Mouse (Mus musculus) CH12.LX (cell line): ENCODE measurements at regions not wholly inside any gene's neighbourhood (a gene's known extent, or its start where the extent isn't known, plus 50 kb on each side); places are given as distances from the start of the nearest gene placed in this dataset.

ENCODE experiments used
- DNase-seq: peaks from one replicate; pipeline ENCODE4 v3.0.0-alpha.2; 2013; ENCODE audit errors: extremely low read depth
- H3K27ac ChIP-seq: 2 replicates; pipeline ENCODE4 v1.5.1; 2012; ENCODE audit warnings: low read depth, mild to moderate bottlenecking, control low read depth, moderate library complexity; ENCODE audit not compliant: insufficient read depth
- H3K27me3 ChIP-seq: replicated peaks from 2 replicates; pipeline ENCODE3; 2012; ENCODE audit warnings: inconsistent platforms
- H3K36me3 ChIP-seq, 2 experiments: replicated peaks in 1 of 2; 2 replicates each; pipeline versions ENCODE3 to v1.6.1; 2012; ENCODE audit warnings: inconsistent platforms in 1 of 2, low read length in 1 of 2, mild to moderate bottlenecking in 1 of 2, mixed read lengths in 1 of 2, moderate library complexity in 1 of 2; ENCODE audit not compliant: control insufficient read depth in 1 of 2, insufficient read depth in 1 of 2
- H3K4me1 ChIP-seq, 2 experiments: 2 replicates each; pipeline ENCODE4 v1.6.1; 2012; ENCODE audit warnings: inconsistent platforms in 1 of 2, moderate library complexity in 1 of 2; ENCODE audit not compliant: insufficient read depth in 2 of 2, control insufficient read depth in 1 of 2
- H3K4me2 ChIP-seq: 2 replicates; pipeline ENCODE4 v1.6.1; 2012; ENCODE audit warnings: low read depth, mild to moderate bottlenecking, control low read depth; ENCODE audit not compliant: poor library complexity, insufficient read depth, severe bottlenecking
- H3K4me3 ChIP-seq, 3 experiments: fragments of 150-350 bp in 1 of 3; sonication (generic) in 1 of 3; replicated peaks in 1 of 3; 2 replicates each; pipeline versions ENCODE3 to v1.5.1; 2011 to 2012; ENCODE audit warnings: low read depth in 2 of 3, low read length in 2 of 3, mild to moderate bottlenecking in 2 of 3, moderate library complexity in 2 of 3, control low read depth in 1 of 3, improper control_type of control experiment in 1 of 3, inconsistent platforms in 1 of 3, mixed read lengths in 1 of 3; ENCODE audit not compliant: poor library complexity in 1 of 3
- H3K79me2 ChIP-seq: replicated peaks from 2 replicates; pipeline ENCODE4 v1.6.1; 2012; ENCODE audit warnings: mild to moderate bottlenecking, moderate library complexity; ENCODE audit not compliant: control insufficient read depth, poor library complexity, insufficient read depth, severe bottlenecking; ENCODE audit errors: extremely low read depth
- H3K9ac ChIP-seq: 2 replicates; pipeline ENCODE4 v1.6.1; 2012; ENCODE audit warnings: low read depth, mild to moderate bottlenecking, control low read depth, moderate library complexity; ENCODE audit not compliant: insufficient read depth
- H3K9me3 ChIP-seq: replicated peaks from 2 replicates; pipeline ENCODE3; 2012; ENCODE audit warnings: low read length, inconsistent platforms, mixed read lengths
- BHLHE40 ChIP-seq: IDR thresholded peaks from 2 replicates; pipeline ENCODE4 v1.6.1; 2011; ENCODE audit warnings: mild to moderate bottlenecking, low read depth, low read length, improper control_type of control experiment
- CHD1 ChIP-seq: IDR thresholded peaks from 2 replicates; pipeline ENCODE4 v1.6.1; 2012; ENCODE audit warnings: low read depth, low read length, improper control_type of control experiment, inconsistent platforms
- CHD2 ChIP-seq: IDR thresholded peaks from 2 replicates; pipeline ENCODE4 v1.6.1; 2011; ENCODE audit warnings: low read length, improper control_type of control experiment
- CTCF ChIP-seq, 2 experiments: IDR thresholded peaks in 1 of 2; conservative IDR thresholded peaks in 1 of 2; 2 replicates each; pipeline ENCODE4 v1.5.1; 2011 to 2012; ENCODE audit warnings: low read depth in 2 of 2, low read length in 2 of 2, improper control_type of control experiment in 1 of 2, inconsistent platforms in 1 of 2, mild to moderate bottlenecking in 1 of 2, moderate library complexity in 1 of 2
- E2F4 ChIP-seq: IDR thresholded peaks from 2 replicates; pipeline ENCODE4 v1.6.1; 2011; ENCODE audit warnings: low read depth, low read length, improper control_type of control experiment; ENCODE audit not compliant: insufficient replicate concordance
- ELF1 ChIP-seq: IDR thresholded peaks from 2 replicates; pipeline ENCODE4 v1.6.1; 2014; ENCODE audit warnings: low read depth, mild to moderate bottlenecking, inconsistent platforms, low read length, improper control_type of control experiment
- EP300 ChIP-seq: IDR thresholded peaks from 2 replicates; pipeline ENCODE4 v1.6.1; 2011; ENCODE audit warnings: low read length, improper control_type of control experiment
- ETS1 ChIP-seq: conservative IDR thresholded peaks from 2 replicates; pipeline ENCODE4 v1.6.1; 2012; ENCODE audit warnings: low read depth, mild to moderate bottlenecking, inconsistent platforms, low read length, improper control_type of control experiment, moderate library complexity
- HCFC1 ChIP-seq: IDR thresholded peaks from 2 replicates; pipeline ENCODE4 v1.6.1; 2012; ENCODE audit warnings: low read depth, mild to moderate bottlenecking, inconsistent platforms, low read length, improper control_type of control experiment
- IRF4 ChIP-seq: IDR thresholded peaks from 2 replicates; pipeline ENCODE4 v1.6.1; 2014; ENCODE audit warnings: low read depth, mild to moderate bottlenecking, inconsistent platforms, low read length, improper control_type of control experiment
- JUN ChIP-seq: IDR thresholded peaks from 2 replicates; pipeline ENCODE4 v1.6.1; 2011; ENCODE audit warnings: low read depth, mild to moderate bottlenecking, low read length, improper control_type of control experiment, moderate library complexity; ENCODE audit not compliant: insufficient read depth
- JUND ChIP-seq: conservative IDR thresholded peaks from 2 replicates; pipeline ENCODE4 v1.6.1; 2011; ENCODE audit warnings: low read depth, low read length, improper control_type of control experiment
- KAT2A ChIP-seq: IDR thresholded peaks from 2 replicates; pipeline ENCODE4 v1.6.1; 2012; ENCODE audit warnings: low read length, improper control_type of control experiment, inconsistent platforms; ENCODE audit not compliant: insufficient replicate concordance
- MAFK ChIP-seq: IDR thresholded peaks from 2 replicates; pipeline ENCODE4 v1.6.1; 2011; ENCODE audit warnings: low read length, improper control_type of control experiment; ENCODE audit not compliant: insufficient replicate concordance
- MEF2A ChIP-seq: IDR thresholded peaks from 2 replicates; pipeline ENCODE4 v1.6.1; 2014; ENCODE audit warnings: low read depth, mild to moderate bottlenecking, inconsistent platforms, low read length, improper control_type of control experiment, borderline replicate concordance
- MYC ChIP-seq: IDR thresholded peaks from 2 replicates; pipeline ENCODE4 v1.6.1; 2011; ENCODE audit warnings: low read depth, mild to moderate bottlenecking, improper control_type of control experiment, low read length
- PAX5 ChIP-seq: IDR thresholded peaks from 2 replicates; pipeline ENCODE4 v1.6.1; 2012; ENCODE audit warnings: low read length, inconsistent platforms, mixed read lengths
- POLR2AphosphoS2 ChIP-seq: IDR thresholded peaks from 2 replicates; pipeline ENCODE4 v1.6.1; 2011; ENCODE audit warnings: low read depth, low read length, improper control_type of control experiment
- RCOR1 ChIP-seq: conservative IDR thresholded peaks from 2 replicates; pipeline ENCODE4 v1.6.1; 2012; ENCODE audit warnings: low read depth, mild to moderate bottlenecking, inconsistent platforms, low read length, improper control_type of control experiment
- SMC3 ChIP-seq: IDR thresholded peaks from 2 replicates; pipeline ENCODE4 v1.6.1; 2011; ENCODE audit warnings: low read depth, low read length, improper control_type of control experiment
- TBP ChIP-seq: conservative IDR thresholded peaks from 2 replicates; pipeline ENCODE4 v1.6.1; 2011; ENCODE audit warnings: low read depth, low read length, improper control_type of control experiment
- TCF12 ChIP-seq: IDR thresholded peaks from 2 replicates; pipeline ENCODE4 v1.6.1; 2014; ENCODE audit warnings: low read depth, mild to moderate bottlenecking, inconsistent platforms, low read length, improper control_type of control experiment
- UBTF ChIP-seq: IDR thresholded peaks from 2 replicates; pipeline ENCODE4 v1.6.1; 2012; ENCODE audit warnings: low read depth, mild to moderate bottlenecking, inconsistent platforms, low read length, improper control_type of control experiment, moderate library complexity
- ZKSCAN1 ChIP-seq: IDR thresholded peaks from 2 replicates; pipeline ENCODE4 v1.6.1; 2012; ENCODE audit warnings: low read depth, inconsistent platforms, low read length, improper control_type of control experiment, borderline replicate concordance
- ZNF384 ChIP-seq: IDR thresholded peaks from 2 replicates; pipeline ENCODE4 v1.6.1; 2012; ENCODE audit warnings: low read depth, low read length, improper control_type of control experiment, inconsistent platforms
- dilution Hi-C: fragments of 300-500 bp; cut with MboI; formaldehyde crosslinking; loops from 2 replicates; pipeline ENCODE4 v1.14.3; 2020; ENCODE audit warnings: low sequenced_read_pairs; ENCODE audit not compliant: extremely low pct_unique_long_range_greater_than_20kb, extremely low pct_ligation_motif_present
- in situ Hi-C: fragments of 300-500 bp; cut with MboI; formaldehyde crosslinking; loops from 3 replicates; pipeline ENCODE4 v1.14.3; 2019; ENCODE audit warnings: low sequenced_read_pairs, low pct_ligation_motif_present, low pct_unique_long_range_greater_than_20kb, mixed read lengths

GRCm38 (mm10) chr6:101525129-101525528 lies 147.4 kb upstream of the Pdzrn3 start:
- H3K27ac ChIP-seq, result no peak overlapping the region
- TF ChIP-seq TBP (no peak), CHD1 (no peak), JUND (no peak), BHLHE40 (no peak), ETS1 (no peak), RCOR1 (no peak), HCFC1 (no peak), UBTF (no peak), MEF2A (no peak), IRF4 (no peak), KAT2A (no peak), EP300 (no peak), ELF1 (no peak), TCF12 (no peak), MAFK (no peak), ZNF384 (no peak), POLR2AphosphoS2 (no peak), PAX5 (no peak), SMC3 (no peak), MYC (no peak)
- peaks cover 73% of the 10 kb centered on the region for H3K9me3 ChIP-seq
- no peaks in the 10 kb centered on the region for H3K4me1 ChIP-seq
- in situ Hi-C loops, result no loop called here
- no peaks in the 10 kb centered on the region for H3K79me2 ChIP-seq
- no peak overlapping the region for H3K4me3 ChIP-seq
- no peak for DNase-seq
- no peaks in the 10 kb centered on the region for H3K36me3 ChIP-seq
- H3K4me2 ChIP-seq, result no peak overlapping the region
- H3K27me3 ChIP-seq, result no peaks in the 10 kb centered on the region
- dilution Hi-C loops, result no loop called here
- H3K9ac ChIP-seq, result no peak overlapping the region

- dilution Hi-C loops, result no loop called here
- no peak overlapping the region for H3K9ac ChIP-seq
- H3K79me2 ChIP-seq, result no peaks in the 10 kb centered on the region
- H3K27me3 ChIP-seq, result no peaks in the 10 kb centered on the region
- DNase-seq, result no peak
- no peak overlapping the region for H3K27ac ChIP-seq
- no peaks in the 10 kb centered on the region for H3K4me1 ChIP-seq
- in situ Hi-C loops, result no loop called here
- H3K36me3 ChIP-seq, result no peaks in the 10 kb centered on the region
- no peak for TF ChIP-seq CTCF (conservative IDR thresholded peaks at IDR 0.05 in 1 of 2, IDR thresholded peaks at IDR 0.05 in 1 of 2; ENCODE audit: low read depth in 2 of 2, low read length in 2 of 2)
- TF ChIP-seq RCOR1, result no peak
- no peak for TF ChIP-seq KAT2A
- no peak for TF ChIP-seq BHLHE40
- TF ChIP-seq JUN, result no peak
- TF ChIP-seq ZKSCAN1, result no peak
- TF ChIP-seq CHD2, result no peak
- no peak for TF ChIP-seq E2F4
- TF ChIP-seq, all 38 proteins: peak for 0
- Histone ChIP-seq H3K9me3 (peaks cover 78% of the 10 kb centered on the region), H3K4me3 (no peak overlapping the region), H3K4me2 (no peak overlapping the region)
These were observed 143.6 kb upstream of the Pdzrn3 start for GRCm38 (mm10) chr6:101521316-101521715.
